8 mouse cellular contexts compared by ENCODE assay signal in genomic region chr9:61530263-61531045, GRCm38 (mm10).
DNase-seq lines count a peak whose midpoint lies in the region; ATAC-seq lines count a peak whose summit lies in the region.

No protein-coding gene starts in this region.

- 16% methylated on average over 4 of the region's 4 CpGs for WGBS in forebrain, embryonic 16.5 days
- WGBS in neural tube, embryonic 12.5 days, result 19% methylated on average over 4 of the region's 4 CpGs

- no peaks in the 10 kb centered on the region for H3K36me3 ChIP-seq in forebrain, embryonic 16.5 days (ENCODE audit: control insufficient read depth, insufficient read depth)
- no peaks in the 10 kb centered on the region for H3K36me3 ChIP-seq in neural tube, embryonic 12.5 days

- intact Hi-C loops in left cerebral cortex, postnatal 14 days (cut with DNase I), result no loop called here

- H3K9ac ChIP-seq in forebrain, embryonic 16.5 days (replicated peaks; ENCODE audit: low read depth, low read length), result no peak overlapping the region
- H3K9ac ChIP-seq in neural tube, embryonic 12.5 days, result no peak overlapping the region

- H3K4me2 ChIP-seq in forebrain, embryonic 16.5 days (ENCODE audit: low read length), result no peak overlapping the region
- H3K4me2 ChIP-seq in neural tube, embryonic 12.5 days (replicated peaks), result 0 out of 2 replicates have a peak overlapping the region, but pooled peaks have one; percentile 5

- peak; percentile 26 to 61 for DNase-seq in left cerebral cortex, postnatal 14 days (ENCODE audit: low spot score in 2 of 2)
- no peak for DNase-seq in left cerebral cortex, adult 11 months (ENCODE audit: low spot score)
- peak; percentile 37 for DNase-seq in kidney, postnatal 14 days
- DNase-seq in heart, adult 18-20 months, result no peak
- DNase-seq in liver, result no peak

- no peak overlapping the region for H3K4me3 ChIP-seq in forebrain, embryonic 16.5 days (replicated peaks; ENCODE audit: low read length)
- no peak overlapping the region for H3K4me3 ChIP-seq in neural tube, embryonic 12.5 days

- peaks cover 41% of the 10 kb centered on the region for H3K4me1 ChIP-seq in forebrain, embryonic 16.5 days (replicated peaks; ENCODE audit: control insufficient read depth, insufficient read depth, low read length)
- peaks cover 22% of the 10 kb centered on the region for H3K4me1 ChIP-seq in neural tube, embryonic 12.5 days

- no peaks in the 10 kb centered on the region for H3K27me3 ChIP-seq in forebrain, embryonic 16.5 days (replicated peaks; ENCODE audit: control insufficient read depth, insufficient read depth, low read length)
- no peaks in the 10 kb centered on the region for H3K27me3 ChIP-seq in neural tube, embryonic 12.5 days (replicated peaks)

- no peaks in the 10 kb centered on the region for H3K9me3 ChIP-seq in forebrain, embryonic 16.5 days (ENCODE audit: control insufficient read depth, low read length)
- H3K9me3 ChIP-seq in neural tube, embryonic 12.5 days, result no peaks in the 10 kb centered on the region

- peak; percentile 87 for ATAC-seq in forebrain, embryonic 16.5 days
- peak; percentile 84 for ATAC-seq in neural tube, embryonic 12.5 days (ENCODE audit: low FRiP score, low read depth)
- ATAC-seq in erythroid progenitor cell, adult 5-6 weeks (replicated peaks; ENCODE audit: low FRiP score, poor library complexity, severe bottlenecking), result no peak

- H3K27ac ChIP-seq in forebrain, embryonic 16.5 days (ENCODE audit: low read length), result no peak overlapping the region
- no peak overlapping the region for H3K27ac ChIP-seq in neural tube, embryonic 12.5 days

Comparison
In these comparisons a context has a peak if more than half of its experiments do, and no peak if none do; other contexts are left out.
1. DNase-seq: peak in left cerebral cortex, postnatal 14 days (2 of 2) and kidney, postnatal 14 days (single experiment); none in left cerebral cortex, adult 11 months (single experiment), heart, adult 18-20 months (0 of 2) and liver (single experiment).